Mouse (Mus musculus): ENCODE data around the gene Epor.

Gene Epor

GRCm38 (mm10) chr9:21936692-21937570 lies 26.4 kb downstream of the Epor start, which contains the start of gene Plppr2:
Gene Plppr2, plus strand, starts transcription at chr9:21937033.
- in situ Hi-C loops (cut with MboI, MseI): no loop called here

DNA sequence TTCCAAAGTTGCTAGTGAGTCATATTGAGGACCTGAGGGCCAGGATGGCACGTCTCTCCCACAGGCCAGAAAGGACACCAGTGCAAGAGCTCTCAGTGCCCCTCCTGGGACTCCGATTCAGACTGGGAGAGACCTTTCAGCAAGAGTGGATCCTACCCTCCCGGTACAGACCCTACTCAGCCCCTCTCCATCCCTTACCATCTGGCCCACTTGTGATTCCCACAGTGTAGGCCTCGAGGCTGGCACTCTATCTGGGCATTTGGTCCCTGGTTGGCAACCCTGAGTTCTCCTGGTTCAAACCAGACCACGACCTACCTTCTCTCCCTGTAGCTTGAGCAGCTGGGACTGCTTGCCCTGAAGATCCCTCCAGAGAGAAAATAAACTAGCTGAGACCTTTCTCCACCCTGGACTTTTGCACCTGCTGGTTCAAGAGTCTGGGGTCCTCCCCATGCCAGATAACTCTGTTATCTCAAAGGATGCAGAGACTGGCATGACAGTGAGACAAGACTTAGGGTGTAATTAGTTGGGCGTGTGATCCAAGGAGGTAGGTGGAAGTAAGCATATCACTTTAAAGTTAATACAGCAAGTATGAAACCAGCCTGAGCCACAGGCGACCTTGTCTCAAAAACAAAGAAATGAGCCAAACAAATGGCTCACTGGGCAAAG lies 27.7 kb downstream of the Epor start:
- in situ Hi-C loops (cut with MboI, MseI): no loop called here

GRCm38 (mm10) chr9:21934021-21934420 lies 29.3 kb downstream of the Epor start:
- in situ Hi-C loops (cut with MboI, MseI): no loop called here

GRCm38 (mm10) chr9:21932445-21933137 lies 30.7 kb downstream of the Epor start:
- in situ Hi-C loops (cut with MboI, MseI): no loop called here

- in situ Hi-C loops (cut with MboI, MseI): no loop called here
Observed at GRCm38 (mm10) chr9:21932006-21932405, 31.3 kb downstream of the Epor start.

GRCm38 (mm10) chr9:21929208-21929607 lies 34.1 kb downstream of the Epor start:
- in situ Hi-C loops (cut with MboI, MseI): no loop called here

GRCm38 (mm10) chr9:21927208-21927753 lies 36.0 kb downstream of the Epor start, which contains the start of the genes Ccdc159 and Tmem205:
Gene Ccdc159, plus strand, starts transcription at chr9:21927471.
Gene Tmem205, minus strand, starts transcription at chr9:21927556.
- in situ Hi-C loops (cut with MboI, MseI): no loop called here

DNA sequence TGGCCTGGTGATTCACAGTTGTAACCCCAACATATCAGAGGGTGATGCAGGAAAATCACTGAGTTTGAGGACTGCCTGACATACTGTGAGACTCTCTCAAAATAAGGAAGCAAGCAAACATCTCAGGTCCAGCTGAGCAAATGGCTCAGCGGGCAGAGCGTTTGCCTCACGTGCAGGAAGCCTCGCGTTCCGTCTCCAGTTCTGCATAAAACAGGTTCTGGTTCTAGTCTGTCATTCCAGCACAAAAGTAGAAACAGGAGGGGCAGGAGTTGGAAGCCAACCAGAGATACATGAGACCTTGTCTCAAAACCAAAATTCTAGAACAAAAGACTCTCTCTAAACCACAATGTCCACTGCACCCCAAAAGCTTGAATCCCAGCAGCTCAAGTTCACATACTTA lies 36.5 kb downstream of the Epor start:
- in situ Hi-C loops (cut with MboI, MseI): no loop called here

DNA sequence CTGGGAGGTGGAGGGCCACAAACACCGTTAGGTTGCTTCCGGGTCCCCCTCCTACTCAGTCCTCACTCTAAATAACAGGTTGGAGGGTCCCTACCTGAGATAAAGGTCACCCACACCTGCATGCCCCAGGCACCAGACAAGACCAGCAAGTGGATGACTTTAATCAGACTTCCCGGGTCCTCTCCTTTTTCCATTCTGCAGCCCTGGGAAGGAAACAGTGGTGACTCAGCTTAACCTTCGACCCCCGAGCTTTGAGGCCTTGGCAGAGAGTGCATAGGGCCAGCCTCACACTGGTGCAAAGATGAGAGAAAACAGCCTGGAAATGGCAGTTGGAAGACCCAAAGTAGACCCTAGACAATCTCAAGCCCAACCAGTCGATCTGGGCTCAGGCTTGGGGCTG lies 37.2 kb downstream of the Epor start:
- in situ Hi-C loops (cut with MboI, MseI): no loop called here

DNA sequence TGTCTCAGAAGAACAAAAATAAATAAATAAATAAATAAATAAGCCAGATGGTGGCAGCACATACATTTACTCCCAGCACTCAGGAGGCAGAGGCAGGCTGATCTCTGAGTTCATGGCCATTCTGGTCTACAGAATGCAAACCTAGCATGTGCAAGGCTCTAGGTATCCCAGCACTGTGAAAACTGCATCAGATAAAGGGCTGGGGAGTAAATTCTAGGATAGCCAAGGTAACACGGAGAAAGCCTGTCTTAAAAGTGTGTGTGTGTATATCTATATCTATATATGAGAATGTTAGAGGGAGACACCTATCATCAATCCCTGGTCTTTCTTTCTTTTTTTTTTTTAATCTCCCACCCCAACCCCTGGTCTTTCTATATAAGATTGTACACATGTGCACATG lies 37.8 kb downstream of the Epor start:
- in situ Hi-C loops (cut with MboI, MseI): no loop called here

GRCm38 (mm10) chr9:21925034-21925433 lies 38.3 kb downstream of the Epor start:
- in situ Hi-C loops (cut with MboI, MseI): no loop called here

GRCm38 (mm10) chr9:21924099-21924493 lies 39.2 kb downstream of the Epor start:
- in situ Hi-C loops (cut with MboI, MseI): no loop called here

DNA sequence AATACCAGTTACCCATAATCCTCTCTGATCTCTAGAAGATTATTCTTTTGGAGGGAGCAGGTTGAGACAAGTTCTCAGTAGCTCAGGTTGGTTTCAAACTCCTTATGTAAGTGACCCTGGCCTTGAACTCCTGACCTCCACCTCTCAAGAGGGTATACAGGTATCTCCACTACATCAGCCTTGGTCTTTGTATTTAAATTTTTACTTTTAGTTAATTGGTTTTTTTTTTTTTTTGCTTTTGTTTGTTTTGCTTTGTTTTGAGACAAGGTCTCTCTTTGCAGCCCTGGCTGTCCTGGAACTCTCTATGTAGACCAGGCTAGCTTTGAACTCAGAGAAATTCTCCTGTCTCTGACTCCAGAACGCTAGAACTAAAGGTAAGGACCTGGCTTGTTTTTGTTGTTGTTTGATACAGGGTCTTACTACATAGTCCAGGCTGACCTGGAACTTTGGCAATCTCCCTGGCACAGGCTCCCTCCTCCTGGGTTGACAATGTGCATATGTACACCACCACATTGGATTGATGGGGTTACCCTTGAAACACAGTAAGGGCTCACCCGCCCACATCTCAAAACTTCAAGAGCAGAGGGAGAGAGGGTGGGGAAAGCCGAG lies 39.7 kb downstream of the Epor start:
- in situ Hi-C loops (cut with MboI, MseI): no loop called here

DNA sequence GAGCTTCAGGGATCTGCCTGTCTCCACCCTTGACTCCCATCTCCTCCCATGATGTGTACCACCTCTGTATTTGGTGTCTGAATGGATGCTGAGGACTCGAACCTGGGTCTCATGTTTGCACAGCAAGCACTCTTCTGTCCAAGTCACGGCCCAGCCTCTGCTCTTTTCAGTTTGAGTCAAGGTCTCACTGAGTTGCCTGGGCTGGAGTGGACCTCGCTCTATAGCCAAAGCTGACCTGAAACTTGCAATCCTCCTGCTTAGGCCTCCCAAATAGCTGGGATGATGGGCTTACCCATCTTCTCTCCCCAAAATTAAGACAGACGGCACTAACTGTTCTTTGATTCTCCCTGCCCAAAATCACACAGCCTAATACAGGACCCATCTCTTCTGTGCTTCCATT lies 40.3 kb downstream of the Epor start:
- in situ Hi-C loops (cut with MboI, MseI): no loop called here

GRCm38 (mm10) chr9:21918692-21919384 lies 44.5 kb downstream of the Epor start:
- in situ Hi-C loops (cut with MboI, MseI): loop anchor here in 1 of 2 experiments (5.0 kb wide), 1 partner anchor 67 kb away; the partner anchor contains the start of gene Dock6

DNA sequence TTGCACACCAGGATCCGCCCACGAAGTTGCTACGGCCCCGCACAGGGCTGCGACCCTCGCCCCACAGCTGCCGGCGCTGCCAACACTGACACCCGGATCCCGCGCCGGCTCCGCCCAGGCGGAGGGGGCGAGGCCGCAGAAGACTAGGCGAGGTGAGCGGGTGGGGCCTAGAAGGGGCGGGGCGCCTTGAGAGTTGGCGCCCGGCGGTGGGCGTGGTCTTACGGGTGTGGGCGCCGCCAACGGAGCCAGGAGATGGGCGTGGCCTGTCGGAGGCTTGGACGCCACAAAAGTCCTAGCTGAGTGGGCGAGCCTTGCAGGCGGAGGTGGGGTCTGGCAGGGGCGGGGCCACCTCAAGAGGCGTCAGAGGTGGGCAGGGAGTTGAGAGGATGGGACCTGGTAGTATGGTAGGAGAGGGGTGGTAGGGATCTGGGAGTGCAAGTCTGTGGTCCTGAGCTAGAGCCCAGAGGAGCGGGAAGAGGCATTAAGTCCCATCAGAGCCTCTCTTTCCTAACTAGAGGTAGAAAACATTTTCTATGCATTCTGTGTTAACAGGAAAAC lies 45.2 kb downstream of the Epor start, which contains the start of gene Rab3d:
TSS of gene Rab3d (minus strand) at position 158 of the 558 bp plus-strand sequence.
- in situ Hi-C loops (cut with MboI, MseI): loop anchor here in 1 of 2 experiments (5.0 kb wide), 1 partner anchor 66 kb away; the partner anchor contains the start of gene Dock6

DNA sequence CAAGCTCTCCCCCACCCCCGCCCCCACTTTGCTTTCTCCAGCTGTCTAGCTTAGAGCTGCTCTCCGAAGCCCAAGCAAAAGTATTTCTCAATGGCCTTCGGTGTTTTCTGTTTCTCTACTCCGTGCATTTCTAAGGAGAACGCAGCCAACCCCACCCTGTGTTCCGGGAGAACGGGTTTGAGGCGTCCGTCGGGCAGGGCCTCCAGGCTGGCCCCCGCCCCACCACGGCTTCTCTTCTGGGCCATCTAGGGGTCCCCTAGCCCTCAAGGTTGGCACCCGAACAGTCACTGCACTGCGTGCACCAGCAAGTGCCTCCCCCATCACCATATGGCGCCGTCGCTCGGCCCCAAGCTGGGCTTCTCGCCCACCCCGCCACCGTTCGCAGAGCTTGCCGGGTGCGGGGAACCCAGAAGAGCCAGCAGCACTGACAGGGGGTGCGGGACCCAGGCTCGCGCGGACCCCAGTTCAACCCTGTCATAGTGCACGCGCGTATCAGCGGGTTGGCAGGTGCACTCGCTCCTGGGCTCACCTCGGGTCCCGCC lies 45.7 kb downstream of the Epor start:
- in situ Hi-C loops (cut with MboI, MseI): loop anchor here in 1 of 2 experiments (5.0 kb wide), 1 partner anchor 65 kb away; the partner anchor contains the start of gene Dock6

DNA sequence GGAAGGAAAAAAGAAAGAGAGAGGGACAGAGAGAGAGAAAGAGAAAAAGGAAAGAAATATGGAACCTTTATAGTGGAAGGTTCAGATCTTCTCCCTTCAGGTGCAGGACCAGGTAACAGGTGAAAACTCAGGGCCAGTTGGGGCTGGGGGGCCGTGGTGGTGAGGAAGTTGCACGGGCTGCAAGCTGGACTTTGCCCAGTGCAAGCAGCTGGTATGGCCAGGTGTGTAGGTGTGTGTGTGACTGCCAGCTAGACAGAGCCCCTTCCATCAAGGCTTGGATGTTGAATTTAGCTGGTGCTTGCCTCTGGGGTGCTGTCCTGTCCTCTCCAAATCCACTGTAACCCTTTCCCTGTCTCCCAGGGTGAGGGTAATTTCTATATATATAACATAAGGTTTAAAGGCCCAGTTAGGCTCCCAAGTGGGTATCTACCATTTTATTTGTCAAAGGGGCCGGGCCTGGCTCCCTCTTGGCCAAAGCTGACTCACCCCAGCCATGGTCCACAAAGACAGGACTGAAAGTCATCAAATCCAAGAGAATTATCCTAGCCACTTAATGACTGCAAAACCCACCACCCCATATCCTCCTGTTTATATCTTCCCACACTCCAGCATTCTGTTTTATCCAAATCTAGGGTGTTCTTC lies 46.3 kb downstream of the Epor start:
- in situ Hi-C loops (cut with MboI, MseI): loop anchor here in 1 of 2 experiments (5.0 kb wide), 1 partner anchor 65 kb away; the partner anchor contains the start of gene Dock6

All from T-helper 17 cell (primary cell).